Mouse (Mus musculus) G1E-ER4 (cell line): ENCODE measurements around the gene Clca3a1. TPM values are rescaled to one million over a fixed set of nuclear protein-coding genes. Genes with fewer than 3 reads are reported as not detected.

ENCODE experiments used
- GATA1 ChIP-seq: IDR thresholded peaks from one replicate; pipeline ENCODE4 v1.8.0; 2012; ENCODE audit warnings: low read length, inconsistent platforms
- polyA plus RNA-seq: library from polyadenylated mRNA; stranded (reverse); fragments of >175 nt; gene quantifications from 2 replicates; pipeline ENCODE4 v1.2.3, GENCODE M21; 2012

Clca3a1 gene
- polyA plus RNA-seq, 1 experiment = 0.32 TPM

- no peak for TF ChIP-seq GATA1
These were observed 40.7 kb downstream of the Clca3a1 start, which contains the start of gene Sh3glb1 for GRCm38 (mm10) chr3:144719901-144720747. Gene Sh3glb1, minus strand, starts transcription at chr3:144720335.

- TF ChIP-seq GATA1 = no peak
These were observed 41.5 kb downstream of the Clca3a1 start for GRCm38 (mm10) chr3:144719088-144719900.

- no peak for TF ChIP-seq GATA1
These were observed 42.1 kb downstream of the Clca3a1 start for GRCm38 (mm10) chr3:144718706-144719087.

- no peak for TF ChIP-seq GATA1
These were observed 42.9 kb downstream of the Clca3a1 start for GRCm38 (mm10) chr3:144717835-144718234.

- no peak for TF ChIP-seq GATA1
These were observed 43.7 kb downstream of the Clca3a1 start for GRCm38 (mm10) chr3:144717121-144717520.

GRCm38 (mm10) chr3:144715901-144716300, 44.9 kb downstream of the Clca3a1 start:
- TF ChIP-seq GATA1 = no peak

GRCm38 (mm10) chr3:144715033-144715432, 45.7 kb downstream of the Clca3a1 start:
- no peak for TF ChIP-seq GATA1

- TF ChIP-seq GATA1 = no peak
These were observed 46.2 kb downstream of the Clca3a1 start for GRCm38 (mm10) chr3:144714606-144715005.

- TF ChIP-seq GATA1 = no peak
These were observed 46.7 kb downstream of the Clca3a1 start for GRCm38 (mm10) chr3:144714126-144714525.

GRCm38 (mm10) chr3:144711607-144712206, 49.1 kb downstream of the Clca3a1 start:
- TF ChIP-seq GATA1 = no peak

- TF ChIP-seq GATA1 = no peak
These were observed 52.2 kb downstream of the Clca3a1 start for GRCm38 (mm10) chr3:144708612-144709011.

GRCm38 (mm10) chr3:144703959-144704358, 56.8 kb downstream of the Clca3a1 start:
- TF ChIP-seq GATA1 = no peak

GRCm38 (mm10) chr3:144698790-144699433, 61.9 kb downstream of the Clca3a1 start:
- no peak for TF ChIP-seq GATA1

- TF ChIP-seq GATA1 = no peak
These were observed 62.8 kb downstream of the Clca3a1 start for GRCm38 (mm10) chr3:144697942-144698341.

- no peak for TF ChIP-seq GATA1
These were observed 63.6 kb downstream of the Clca3a1 start for GRCm38 (mm10) chr3:144697154-144697553.
